Mouse (Mus musculus): ENCODE data around the gene Arpp19. TPM values are rescaled to one million over a fixed set of nuclear protein-coding genes. Genes with fewer than 3 reads are reported as not detected.
A peak's percentile ranks its signal among the peaks of the same experiment; 100 is the strongest.

The Arpp19 gene
- total and polyA plus RNA-seq, 2 experiments from 2014 or later: 111 to 213 TPM

DNA sequence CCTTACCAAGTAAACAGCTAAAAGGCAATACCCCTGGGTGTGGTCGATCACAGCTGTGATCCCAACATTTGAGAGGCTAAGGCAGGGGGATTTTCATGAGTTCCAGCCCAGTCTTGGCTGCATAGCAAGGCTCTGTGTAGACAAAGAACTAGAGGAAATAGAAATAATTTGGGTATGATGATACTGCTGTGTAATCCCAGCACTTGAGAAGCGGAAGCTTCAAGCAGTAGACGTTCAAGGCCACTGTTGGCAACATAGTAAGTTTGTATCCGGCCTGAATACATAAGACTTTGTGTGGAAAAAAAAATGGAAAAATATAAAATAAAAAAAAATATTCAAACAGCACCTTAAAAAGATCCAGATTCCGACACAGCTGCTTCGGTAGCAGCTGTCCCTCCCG lies 14.9 kb upstream of the Arpp19 start:
- Histone ChIP-seq H3K27me3 (ENCODE audit: insufficient read depth, low read length) (no peaks in the 10 kb centered on the region), H3K4me3 (ENCODE audit: low read depth, low read length) (no peak overlapping the region), H3K4me1 (ENCODE audit: insufficient read depth) (no peaks in the 10 kb centered on the region), H3K9me3 (ENCODE audit: low read length) (no peaks in the 10 kb centered on the region), H3K27ac (ENCODE audit: low read depth, low read length) (no peak overlapping the region), H3K9ac (no peak overlapping the region), H3K36me3 (ENCODE audit: insufficient read depth) (peaks cover 51% of the 10 kb centered on the region), H3K4me2 (ENCODE audit: low read depth) (no peak overlapping the region)
- WGBS: 92% methylated on average over 7 of the region's 7 CpGs
- DNase-seq (no peak), ATAC-seq (no peak)
- no peak for TF ChIP-seq CTCF (IDR thresholded peaks at IDR 0.05; ENCODE audit: low read depth)

DNA sequence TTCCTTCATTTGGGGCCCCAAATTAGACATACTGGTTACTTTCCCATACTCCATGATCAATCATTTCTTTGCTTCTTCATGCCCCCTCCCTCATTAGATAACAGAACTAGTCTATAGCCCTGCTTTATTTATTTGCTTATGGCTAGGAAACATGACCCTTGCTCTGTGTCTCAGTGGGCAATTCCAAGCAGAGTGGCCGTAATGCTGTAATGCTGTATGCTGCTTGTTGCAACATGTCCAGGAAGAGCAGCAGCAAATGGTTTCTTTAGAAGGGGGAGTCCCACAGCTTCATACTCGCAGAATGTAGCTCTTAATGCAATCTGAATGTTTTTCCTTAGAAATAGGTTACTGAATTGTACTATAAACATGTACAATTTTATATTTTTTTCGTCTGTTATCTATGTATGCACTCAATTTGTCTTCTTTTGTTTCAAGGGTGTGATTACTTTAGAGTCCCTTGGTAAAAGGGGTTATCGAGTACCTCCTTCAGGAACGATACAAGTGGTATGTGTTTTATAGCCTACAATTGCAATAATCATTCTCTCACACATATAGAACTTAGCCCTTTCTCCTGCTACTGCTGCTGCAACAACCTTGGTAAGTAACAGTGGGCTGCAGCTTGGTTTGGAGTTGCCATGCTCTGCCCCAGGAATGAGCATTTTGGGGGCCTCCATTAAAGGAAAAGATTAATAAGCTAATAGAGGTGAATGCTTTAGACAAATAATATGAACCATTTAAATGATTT lies 14.1 kb upstream of the Arpp19 start:
- no peaks in the 10 kb centered on the region for H3K27me3 ChIP-seq (ENCODE audit: insufficient read depth, low read length)
- no peak overlapping the region for H3K4me2 ChIP-seq (ENCODE audit: low read depth)
- H3K36me3 ChIP-seq (ENCODE audit: insufficient read depth): peaks cover 47% of the 10 kb centered on the region
- no peak overlapping the region for H3K27ac ChIP-seq (ENCODE audit: low read depth, low read length)
- H3K9ac ChIP-seq: no peak overlapping the region
- no peaks in the 10 kb centered on the region for H3K9me3 ChIP-seq (ENCODE audit: low read length)
- 89% methylated on average over 5 of the region's 5 CpGs for WGBS
- H3K4me3 ChIP-seq (ENCODE audit: low read depth, low read length): no peak overlapping the region
- no peaks in the 10 kb centered on the region for H3K4me1 ChIP-seq (ENCODE audit: insufficient read depth)
- ATAC-seq: no peak
- no peak for DNase-seq
- TF ChIP-seq CTCF (IDR thresholded peaks at IDR 0.05; ENCODE audit: low read depth): no peak

DNA sequence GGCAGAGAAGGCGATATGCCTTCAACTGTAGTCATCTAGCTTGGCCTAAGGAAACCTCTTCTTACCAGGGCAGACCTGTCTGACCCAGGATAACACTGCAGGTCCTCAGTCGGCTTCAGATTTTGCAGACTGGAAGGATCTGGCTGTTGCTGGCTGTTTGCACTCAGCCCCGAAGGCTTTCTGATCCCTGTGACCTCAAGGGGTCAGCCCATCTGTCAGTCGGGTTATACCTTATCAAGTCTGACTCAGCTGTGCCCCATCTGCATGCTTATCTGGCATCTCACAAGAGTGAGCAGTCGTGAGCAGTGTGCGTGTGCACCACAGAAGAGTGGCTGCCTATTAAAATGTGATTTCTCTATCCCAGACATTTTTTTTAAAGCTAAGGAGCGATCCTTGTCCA lies 13.3 kb upstream of the Arpp19 start:
- DNase-seq: no peak
- no peak for ATAC-seq
- Histone ChIP-seq H3K4me1 (ENCODE audit: insufficient read depth) (no peaks in the 10 kb centered on the region), H3K9me3 (ENCODE audit: low read length) (no peaks in the 10 kb centered on the region), H3K4me3 (ENCODE audit: low read depth, low read length) (no peak overlapping the region), H3K27ac (ENCODE audit: low read depth, low read length) (no peak overlapping the region), H3K9ac (no peak overlapping the region), H3K27me3 (ENCODE audit: insufficient read depth, low read length) (no peaks in the 10 kb centered on the region), H3K36me3 (ENCODE audit: insufficient read depth) (peaks cover 43% of the 10 kb centered on the region), H3K4me2 (ENCODE audit: low read depth) (no peak overlapping the region)
- 75% methylated on average over 7 of the region's 7 CpGs for WGBS
- TF ChIP-seq CTCF (IDR thresholded peaks at IDR 0.05; ENCODE audit: low read depth): no peak

DNA sequence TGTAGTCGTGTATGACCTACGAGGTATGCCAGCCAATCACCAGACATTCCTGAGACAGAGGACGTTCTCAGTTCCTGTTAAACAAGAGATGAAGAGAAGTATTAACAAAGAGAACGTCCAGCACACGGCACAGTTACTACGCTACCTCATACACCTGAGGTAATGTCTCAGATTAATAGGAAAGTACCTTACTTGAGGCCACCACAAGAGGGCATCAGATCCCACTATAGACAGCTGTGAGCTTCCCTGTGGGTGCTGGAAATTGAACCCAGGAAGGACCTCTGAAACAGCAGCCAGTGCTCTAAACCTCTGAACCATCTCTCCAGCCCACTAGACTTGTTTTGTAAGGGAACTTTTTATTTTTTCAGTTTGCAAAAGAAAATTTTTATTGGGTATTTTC lies 11.7 kb upstream of the Arpp19 start:
- Histone ChIP-seq H3K27me3 (ENCODE audit: insufficient read depth, low read length) (no peaks in the 10 kb centered on the region), H3K4me2 (ENCODE audit: low read depth) (no peak overlapping the region), H3K36me3 (ENCODE audit: insufficient read depth) (peaks cover 28% of the 10 kb centered on the region), H3K4me3 (ENCODE audit: low read depth, low read length) (no peak overlapping the region), H3K4me1 (ENCODE audit: insufficient read depth) (no peaks in the 10 kb centered on the region), H3K27ac (ENCODE audit: low read depth, low read length) (no peak overlapping the region), H3K9me3 (ENCODE audit: low read length) (no peaks in the 10 kb centered on the region), H3K9ac (no peak overlapping the region)
- TF ChIP-seq CTCF (IDR thresholded peaks at IDR 0.05; ENCODE audit: low read depth): peak; percentile 60
- ATAC-seq (no peak), DNase-seq (no peak)
- WGBS: 66% methylated on average over 6 of the region's 6 CpGs

DNA sequence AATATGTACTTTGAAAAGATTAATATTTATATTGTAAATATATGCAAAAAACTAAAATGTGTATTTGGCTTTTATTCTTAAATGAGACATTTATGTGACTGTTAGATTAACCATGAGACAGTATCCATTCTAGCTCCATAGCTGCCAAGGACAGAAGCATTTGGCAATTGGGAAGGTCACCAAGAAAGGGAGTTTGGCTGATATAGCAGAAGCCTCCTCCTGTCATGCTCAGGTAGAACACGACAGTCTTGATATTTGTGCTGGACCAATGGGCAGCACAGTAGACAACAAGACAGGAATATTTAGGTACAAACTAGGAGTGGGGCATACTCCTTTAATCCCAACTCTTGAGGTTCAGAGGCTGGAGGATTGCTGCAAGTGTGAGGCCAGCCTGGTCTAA lies 5.0 kb upstream of the Arpp19 start:
- WGBS: 89% methylated on average over 1 of the region's 1 CpGs
- H3K27ac ChIP-seq (ENCODE audit: low read depth, low read length): no peak overlapping the region
- ATAC-seq (no peak), DNase-seq (no peak)
- peaks cover 3% of the 10 kb centered on the region; the same call in 1 of the 2 replicates for H3K4me1 ChIP-seq (ENCODE audit: insufficient read depth)
- no peak overlapping the region for H3K9ac ChIP-seq
- H3K4me2 ChIP-seq (ENCODE audit: low read depth): no peak overlapping the region
- H3K36me3 ChIP-seq (ENCODE audit: insufficient read depth): peaks cover 9% of the 10 kb centered on the region; the same call in 1 of the 2 replicates
- no peak overlapping the region for H3K4me3 ChIP-seq (ENCODE audit: low read depth, low read length)
- H3K9me3 ChIP-seq (ENCODE audit: low read length): no peaks in the 10 kb centered on the region
- H3K27me3 ChIP-seq (ENCODE audit: insufficient read depth, low read length): no peaks in the 10 kb centered on the region
- no peak for TF ChIP-seq CTCF (IDR thresholded peaks at IDR 0.05; ENCODE audit: low read depth)

DNA sequence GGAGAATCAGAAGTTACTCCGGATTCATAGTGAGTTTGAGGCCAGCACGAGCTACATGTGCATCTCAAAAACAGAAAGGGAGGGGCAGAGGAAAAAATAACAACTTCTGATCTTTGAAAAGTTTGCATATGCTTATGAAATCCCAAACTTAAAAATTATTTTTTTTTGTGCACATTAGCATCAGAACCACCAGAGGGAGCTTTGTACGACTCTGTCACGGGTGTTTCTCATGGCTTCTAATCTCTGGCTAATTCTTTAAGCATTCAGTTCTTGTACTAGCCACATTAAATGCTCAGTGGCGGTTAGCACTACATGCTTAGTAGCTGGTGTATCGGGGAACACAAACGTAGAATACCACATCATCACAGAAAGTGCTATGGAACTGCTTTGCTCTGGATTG lies 4.3 kb upstream of the Arpp19 start:
- no peak overlapping the region for H3K4me3 ChIP-seq (ENCODE audit: low read depth, low read length)
- ATAC-seq: no peak; the same call in 1 of the 2 replicates
- DNase-seq: peak; percentile 50
- H3K4me2 ChIP-seq (ENCODE audit: low read depth): no peak overlapping the region
- no peaks in the 10 kb centered on the region for H3K27me3 ChIP-seq (ENCODE audit: insufficient read depth, low read length)
- H3K9ac ChIP-seq: no peak overlapping the region
- 48% methylated on average over 7 of the region's 7 CpGs for WGBS
- no peaks in the 10 kb centered on the region for H3K9me3 ChIP-seq (ENCODE audit: low read length)
- TF ChIP-seq CTCF (IDR thresholded peaks at IDR 0.05; ENCODE audit: low read depth): peak; percentile 62
- H3K4me1 ChIP-seq (ENCODE audit: insufficient read depth): peaks cover 3% of the 10 kb centered on the region; the same call in 1 of the 2 replicates
- no peak overlapping the region for H3K27ac ChIP-seq (ENCODE audit: low read depth, low read length)
- peaks cover 9% of the 10 kb centered on the region; the same call in 1 of the 2 replicates for H3K36me3 ChIP-seq (ENCODE audit: insufficient read depth)

GRCm38 (mm10) chr9:75034691-75035090 lies 2.7 kb upstream of the Arpp19 start:
- Histone ChIP-seq H3K9ac (no peak overlapping the region), H3K27ac (ENCODE audit: low read depth, low read length) (no peak overlapping the region), H3K4me2 (ENCODE audit: low read depth) (no peak overlapping the region), H3K36me3 (ENCODE audit: insufficient read depth) (peaks cover 6% of the 10 kb centered on the region; the same call in 1 of the 2 replicates), H3K4me3 (ENCODE audit: low read depth, low read length) (no peak overlapping the region), H3K9me3 (ENCODE audit: low read length) (no peaks in the 10 kb centered on the region), H3K4me1 (ENCODE audit: insufficient read depth) (peaks cover 7% of the 10 kb centered on the region), H3K27me3 (ENCODE audit: insufficient read depth, low read length) (no peaks in the 10 kb centered on the region)
- no peak for TF ChIP-seq CTCF (IDR thresholded peaks at IDR 0.05; ENCODE audit: low read depth)
- whole genome bisulfite sequencing: 48% methylated on average over 1 of the region's 1 CpGs
- ATAC-seq (no peak), DNase-seq (no peak)

Data from forebrain, postnatal 0 days (tissue).